ENCODE assay signal across 11 mouse cellular contexts in the genomic region with DNA sequence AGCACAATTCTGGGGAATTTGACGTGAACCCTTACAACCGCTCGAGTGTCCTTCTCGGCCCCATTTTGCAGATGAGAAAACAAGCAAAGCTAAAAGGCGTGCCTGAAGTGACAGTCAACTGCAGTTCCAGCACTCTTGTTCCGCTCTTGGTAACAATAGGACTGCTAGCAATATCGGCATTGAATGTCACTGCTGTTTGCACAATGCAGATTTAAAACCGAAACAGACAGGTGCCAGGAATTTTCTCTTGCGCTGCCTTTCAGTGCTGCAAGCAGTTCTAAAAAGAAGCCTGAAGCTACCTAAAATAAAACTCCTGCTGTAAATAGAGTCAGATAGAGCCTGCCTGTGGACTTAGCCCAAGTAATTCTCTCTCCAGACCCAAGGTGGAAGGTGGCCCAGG. TPM values are rescaled to one million over a fixed set of nuclear protein-coding genes. Genes with fewer than 3 reads are reported as not detected.
A peak's percentile ranks its signal among the peaks of the same experiment; 100 is the strongest.
DNase-seq lines count a peak whose midpoint lies in the region; ATAC-seq and TF ChIP-seq lines count a peak whose summit lies in the region.
"Had no signal": no experiment of that assay in that cellular context is flagged by ENCODE, and none has a peak within 500 bp of the region (broad histone marks: within the 10 kb centered on the region; RNA-seq: fewer than 3 reads in every experiment).

No protein-coding gene starts in this region.

- H3K9ac ChIP-seq in hindbrain, embryonic 13.5 days = no peak overlapping the region
- H3K9ac ChIP-seq in hindbrain, embryonic 12.5 days = no peak overlapping the region
- H3K9ac ChIP-seq in liver, embryonic 16.5 days (ENCODE audit: low read depth, low read length) = peak overlapping the region; percentile 25; the same call in 1 of the 2 replicates
- H3K9ac ChIP-seq: forebrain, embryonic 12.5 days; midbrain, embryonic 12.5 days had no signal

- no peaks in the 10 kb centered on the region for H3K9me3 ChIP-seq in hindbrain, embryonic 13.5 days
- H3K9me3 ChIP-seq in hindbrain, embryonic 12.5 days (replicated peaks) = no peaks in the 10 kb centered on the region
- H3K9me3 ChIP-seq in liver, embryonic 16.5 days (replicated peaks; ENCODE audit: control insufficient read depth, low read length) = no peaks in the 10 kb centered on the region
- H3K9me3 ChIP-seq: forebrain, embryonic 12.5 days; midbrain, embryonic 12.5 days had no signal

- no peak for DNase-seq in spleen, adult 2 months (ENCODE audit: low read depth in 1 of 2, low spot score in 2 of 2)
- no peak for DNase-seq in spleen, postnatal 4 days (ENCODE audit: low spot score in 2 of 2)
- DNase-seq in thymus, postnatal 14 days = no peak
- DNase-seq in embryo, embryonic 11 days = no peak
- DNase-seq: cerebellum, adult 11-12 months; layer of hippocampus, postnatal 36 days had no signal

- TF ChIP-seq POLR2A in spleen, adult 2 months (IDR thresholded peaks at IDR 0.05; ENCODE audit: low read depth, low read length) = no peak

- no peak overlapping the region for H3K4me3 ChIP-seq in hindbrain, embryonic 13.5 days
- no peak overlapping the region for H3K4me3 ChIP-seq in hindbrain, embryonic 12.5 days
- H3K4me3 ChIP-seq in spleen, adult 2 months (ENCODE audit: extremely low read depth, insufficient read depth, insufficient read length) = 0 out of 2 replicates have a peak overlapping the region, but pooled peaks have one; percentile 2
- peak overlapping the region; percentile 22; the same call in 1 of the 2 replicates for H3K4me3 ChIP-seq in liver, embryonic 16.5 days (ENCODE audit: low read depth, low read length)
- H3K4me3 ChIP-seq: forebrain, embryonic 12.5 days; midbrain, embryonic 12.5 days had no signal

- ATAC-seq in hindbrain, embryonic 13.5 days (ENCODE audit: low FRiP score) = no peak
- no peak for ATAC-seq in hindbrain, embryonic 12.5 days (ENCODE audit: low FRiP score)
- ATAC-seq in liver, embryonic 16.5 days (ENCODE audit: low read depth) = no peak

- no peak overlapping the region for H3K27ac ChIP-seq in hindbrain, embryonic 13.5 days
- H3K27ac ChIP-seq in hindbrain, embryonic 12.5 days = no peak overlapping the region
- no peak overlapping the region for H3K27ac ChIP-seq in spleen, adult 2 months (ENCODE audit: insufficient read depth, low read length)
- H3K27ac ChIP-seq in liver, embryonic 16.5 days (ENCODE audit: low read length) = peak overlapping the region; percentile 82
- H3K27ac ChIP-seq: forebrain, embryonic 12.5 days; midbrain, embryonic 12.5 days had no signal

- 73% methylated on average over 9 of the region's 9 CpGs for WGBS in hindbrain, embryonic 13.5 days
- 77% methylated on average over 9 of the region's 9 CpGs for WGBS in hindbrain, embryonic 12.5 days
- 89% methylated on average over 9 of the region's 9 CpGs for WGBS in spleen, adult 2 months
- 79% methylated on average over 9 of the region's 9 CpGs for WGBS in liver, embryonic 16.5 days (ENCODE audit: insufficient replicate concordance)

- peak overlapping the region; percentile 18 for H3K4me2 ChIP-seq in hindbrain, embryonic 13.5 days
- H3K4me2 ChIP-seq in hindbrain, embryonic 12.5 days (replicated peaks) = no peak overlapping the region
- H3K4me2 ChIP-seq in liver, embryonic 16.5 days (ENCODE audit: low read depth, low read length) = peak overlapping the region; percentile 43
- H3K4me2 ChIP-seq: forebrain, embryonic 12.5 days; midbrain, embryonic 12.5 days had no signal

- no peak for TF ChIP-seq CTCF in spleen, adult 2 months (IDR thresholded peaks at IDR 0.05; ENCODE audit: extremely low read depth, insufficient read depth, insufficient read length, insufficient replicate concordance)

- peaks cover 68% of the 10 kb centered on the region for H3K4me1 ChIP-seq in hindbrain, embryonic 13.5 days (replicated peaks)
- H3K4me1 ChIP-seq in hindbrain, embryonic 12.5 days = peaks cover 37% of the 10 kb centered on the region
- H3K4me1 ChIP-seq in spleen, adult 2 months (ENCODE audit: control insufficient read depth, insufficient read depth, insufficient read length) = peaks cover 23% of the 10 kb centered on the region
- H3K4me1 ChIP-seq in liver, embryonic 16.5 days (ENCODE audit: control insufficient read depth, low read depth, low read length) = peaks cover 68% of the 10 kb centered on the region

- 0 out of 2 replicates have a peak, but pooled peaks cover 2% of the 10 kb centered on the region for H3K27me3 ChIP-seq in hindbrain, embryonic 13.5 days
- no peaks in the 10 kb centered on the region for H3K27me3 ChIP-seq in hindbrain, embryonic 12.5 days
- H3K27me3 ChIP-seq in spleen, adult 2 months (ENCODE audit: control insufficient read depth, insufficient read depth, low read length) = no peaks in the 10 kb centered on the region
- no peaks in the 10 kb centered on the region for H3K27me3 ChIP-seq in liver, embryonic 16.5 days (ENCODE audit: control insufficient read depth, insufficient read depth, low read depth, low read length)

- no peaks in the 10 kb centered on the region for H3K36me3 ChIP-seq in hindbrain, embryonic 13.5 days
- H3K36me3 ChIP-seq in hindbrain, embryonic 12.5 days = no peaks in the 10 kb centered on the region
- H3K36me3 ChIP-seq in spleen, adult 2 months (ENCODE audit: control insufficient read depth, insufficient read depth, low read length) = no peaks in the 10 kb centered on the region
- no peaks in the 10 kb centered on the region for H3K36me3 ChIP-seq in liver, embryonic 16.5 days (ENCODE audit: control insufficient read depth, insufficient read depth)
- H3K36me3 ChIP-seq: forebrain, embryonic 12.5 days; midbrain, embryonic 12.5 days had no signal

RNA-seq across cellular contexts. Expression of a gene that starts 4.3 kb away (rescaled TPM):
- polyA plus RNA-seq in hindbrain, embryonic 13.5 days (2015; fragmentation: Nextera tagmentation; extraction: Ambion mirVana) = 46.8 and 46.9 TPM in 2 replicates
- 31.4 and 34.9 TPM in 2 replicates for polyA plus RNA-seq in hindbrain, embryonic 12.5 days (2016; fragmentation: Nextera tagmentation; extraction: Ambion mirVana)
- polyA plus RNA-seq in spleen, adult 2 months (2012; rRNA removed) = 17.1 and 18.4 TPM in 2 replicates
- 18.4 and 18.6 TPM in 2 replicates for polyA plus RNA-seq in liver, embryonic 16.5 days (2015; fragmentation: Nextera tagmentation; extraction: Ambion mirVana)

Comparison
In these comparisons a context has a peak if more than half of its experiments do, and no peak if none do; other contexts are left out.
1. H3K4me3 ChIP-seq: peak in spleen, adult 2 months (single experiment) and liver, embryonic 16.5 days (single experiment); none in hindbrain, embryonic 13.5 days (single experiment) and hindbrain, embryonic 12.5 days (single experiment).